Mouse (Mus musculus) frontal cortex, postnatal 36 days (tissue): ENCODE results near the gene Sgsm3.

Source experiments
- DNase-seq, 2 experiments: peaks; one replicate each; pipeline ENCODE4 v3.0.0; 2022; ENCODE audit warnings: low spot score in 2 of 2

The Sgsm3 gene

GRCm38 (mm10) chr15:80981176-80981575 lies 3.6 kb downstream of the Sgsm3 start:
- no peak for DNase-seq

- no peak for DNase-seq
These were observed 5.7 kb downstream of the Sgsm3 start for GRCm38 (mm10) chr15:80983264-80983663.

- no peak for DNase-seq
These were observed 10.8 kb downstream of the Sgsm3 start for GRCm38 (mm10) chr15:80988331-80988730.

GRCm38 (mm10) chr15:80989712-80990111 lies 12.1 kb downstream of the Sgsm3 start:
- DNase-seq: no peak

- DNase-seq: no peak
These were observed 17.4 kb downstream of the Sgsm3 start for GRCm38 (mm10) chr15:80994959-80995358.

- DNase-seq: no peak
These were observed 18.7 kb downstream of the Sgsm3 start for GRCm38 (mm10) chr15:80996090-80996835.

GRCm38 (mm10) chr15:80997077-80997476 lies 19.5 kb downstream of the Sgsm3 start:
- no peak for DNase-seq

- DNase-seq: no peak
These were observed 23.0 kb downstream of the Sgsm3 start for GRCm38 (mm10) chr15:81000419-81001138.

GRCm38 (mm10) chr15:81006127-81006735 lies 28.7 kb downstream of the Sgsm3 start:
- DNase-seq: no peak

- DNase-seq: no peak
These were observed 29.8 kb downstream of the Sgsm3 start for GRCm38 (mm10) chr15:81007339-81007738.

GRCm38 (mm10) chr15:81007905-81008304 lies 30.3 kb downstream of the Sgsm3 start:
- DNase-seq: no peak

GRCm38 (mm10) chr15:81008689-81009123 lies 31.1 kb downstream of the Sgsm3 start:
- peak in 1 of 2 experiments; percentile 61 for DNase-seq

GRCm38 (mm10) chr15:81010114-81010513 lies 32.5 kb downstream of the Sgsm3 start:
- DNase-seq: no peak

GRCm38 (mm10) chr15:81011523-81011922 lies 34.0 kb downstream of the Sgsm3 start:
- no peak for DNase-seq

GRCm38 (mm10) chr15:81012359-81012758 lies 34.8 kb downstream of the Sgsm3 start:
- DNase-seq: no peak

- no peak for DNase-seq
These were observed 35.6 kb downstream of the Sgsm3 start for GRCm38 (mm10) chr15:81013186-81013585.

GRCm38 (mm10) chr15:81015068-81015744 lies 37.6 kb downstream of the Sgsm3 start:
- no peak for DNase-seq

- DNase-seq: no peak
These were observed 38.9 kb downstream of the Sgsm3 start for GRCm38 (mm10) chr15:81016488-81016887.

GRCm38 (mm10) chr15:81017308-81017707 lies 39.7 kb downstream of the Sgsm3 start:
- DNase-seq: no peak

- DNase-seq: no peak
These were observed 43.8 kb downstream of the Sgsm3 start for GRCm38 (mm10) chr15:81021377-81021776.

- no peak for DNase-seq
These were observed 44.9 kb downstream of the Sgsm3 start for GRCm38 (mm10) chr15:81022437-81022836.

GRCm38 (mm10) chr15:81023842-81024241 lies 46.3 kb downstream of the Sgsm3 start:
- DNase-seq: peak in 1 of 2 experiments; percentile 59
